Mouse (Mus musculus): ENCODE results near the gene Cdhr3.
"Not testable (repeated sequence)": the region's sequence is repeated elsewhere in the genome, so short reads cannot be mapped to it uniquely, and the experiment has no call there.

Gene Cdhr3

DNA sequence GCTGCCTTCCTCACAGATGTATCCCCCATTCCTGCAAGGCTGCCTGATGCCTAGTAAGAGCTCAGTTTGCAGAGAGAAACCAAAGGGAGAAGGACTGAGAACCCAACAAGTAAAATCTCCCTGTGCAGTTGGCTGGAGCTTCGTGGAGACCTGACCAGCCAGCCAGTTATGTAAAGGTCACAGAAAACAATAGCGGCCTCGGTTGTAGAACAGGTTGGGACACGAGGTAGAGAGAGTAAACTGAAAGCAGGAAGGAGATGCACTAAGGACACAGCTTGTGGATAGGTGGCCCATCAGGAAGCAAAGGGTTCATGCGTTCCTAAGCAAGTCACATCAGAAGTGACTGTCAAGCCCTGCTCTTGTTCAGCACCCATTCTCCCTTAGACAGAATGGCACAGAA, 86.8 kb downstream of the Cdhr3 start:
- no peak for DNase-seq (ENCODE audit: low read depth)

DNA sequence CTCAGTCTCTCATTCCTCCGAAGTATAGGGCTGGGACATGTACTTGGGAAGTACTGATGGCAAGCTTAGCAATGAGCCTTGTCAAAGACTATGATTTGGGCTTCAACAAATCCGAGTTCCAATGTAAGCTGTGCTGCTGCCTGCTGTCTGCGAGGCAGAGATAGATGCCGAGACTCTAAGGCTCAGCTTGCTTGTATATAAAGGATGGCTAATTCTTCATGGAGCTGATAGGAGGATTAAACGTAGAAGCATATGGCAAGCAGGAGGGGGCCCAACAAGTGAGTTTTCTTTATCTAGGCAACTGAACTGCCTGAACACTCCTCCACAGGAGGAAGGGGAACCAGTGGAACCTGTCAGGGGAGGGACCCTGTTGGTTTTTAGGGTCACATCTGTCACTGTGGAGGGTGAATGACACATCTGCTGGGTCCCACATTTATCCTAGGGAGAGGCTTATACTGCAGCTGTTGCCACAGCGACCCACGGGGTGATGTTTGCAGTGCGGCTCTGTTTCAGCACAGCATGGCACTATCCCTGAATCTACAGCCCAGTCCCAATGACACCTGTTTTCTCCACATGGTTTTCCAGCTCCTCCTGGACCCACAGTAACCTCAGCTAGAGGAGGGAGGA, 89.2 kb downstream of the Cdhr3 start:
- no peak for DNase-seq (ENCODE audit: low read depth)

DNA sequence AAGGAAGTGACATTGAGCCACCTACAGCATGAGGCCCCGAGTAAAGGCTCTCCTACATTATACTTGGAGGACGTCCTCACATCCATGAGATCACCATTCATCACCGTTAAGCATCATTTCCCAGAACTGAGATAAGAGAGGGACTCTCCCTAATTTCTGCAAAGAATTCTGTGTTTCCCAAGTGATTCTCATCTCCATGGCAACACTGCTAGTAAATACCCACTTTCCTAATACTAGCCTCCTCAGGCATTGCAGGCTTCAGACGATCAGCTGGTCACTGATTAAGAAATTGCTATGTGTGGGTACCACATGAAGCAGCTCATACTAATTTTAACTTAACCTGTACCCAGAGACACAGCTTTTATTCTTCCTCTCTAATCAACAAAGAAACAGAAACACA, 92.3 kb downstream of the Cdhr3 start:
- no peak for DNase-seq (ENCODE audit: low read depth)

DNA sequence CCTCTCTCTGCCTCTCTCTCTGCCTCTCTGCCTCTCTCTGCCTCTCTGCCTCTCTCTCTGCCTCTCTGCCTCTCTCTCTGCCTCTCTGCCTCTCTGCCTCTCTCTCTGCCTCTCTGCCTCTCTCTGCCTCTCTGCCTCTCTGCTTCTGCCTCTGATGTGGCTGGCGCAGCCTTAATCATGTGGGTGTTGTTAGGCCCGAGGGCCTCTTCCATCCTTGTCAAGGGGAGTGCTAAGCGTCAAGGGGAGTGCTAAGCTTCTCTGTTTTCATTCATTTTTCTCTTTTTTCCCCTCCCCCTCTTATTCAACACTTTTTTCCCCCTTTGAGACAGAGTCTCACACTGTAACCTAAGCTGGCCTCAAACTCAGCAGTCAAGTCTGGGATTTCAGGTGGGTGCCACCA, 92.9 kb downstream of the Cdhr3 start:
- DNase-seq (ENCODE audit: low read depth) = not testable (repeated sequence)

DNA sequence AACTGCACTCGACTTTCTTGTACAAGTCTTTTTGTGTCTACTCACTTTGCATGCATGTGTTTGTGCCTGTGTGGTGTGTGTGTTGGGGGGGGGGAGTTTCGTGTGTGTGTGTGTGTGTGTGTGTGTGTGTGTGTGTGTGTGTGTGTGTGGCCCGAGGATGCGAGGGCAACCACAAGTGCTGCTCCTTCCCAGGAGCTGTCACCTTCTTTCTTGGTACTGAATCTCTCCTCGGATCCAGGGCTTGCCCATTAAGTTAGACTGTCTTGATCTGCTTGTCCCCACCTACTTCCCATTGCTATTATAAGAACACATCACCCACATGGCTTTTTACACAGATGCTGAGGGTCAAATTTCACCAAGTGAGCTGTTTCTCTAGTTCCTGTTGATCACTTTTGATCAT, 93.9 kb downstream of the Cdhr3 start:
- DNase-seq (ENCODE audit: low read depth) = peak; percentile 79

DNA sequence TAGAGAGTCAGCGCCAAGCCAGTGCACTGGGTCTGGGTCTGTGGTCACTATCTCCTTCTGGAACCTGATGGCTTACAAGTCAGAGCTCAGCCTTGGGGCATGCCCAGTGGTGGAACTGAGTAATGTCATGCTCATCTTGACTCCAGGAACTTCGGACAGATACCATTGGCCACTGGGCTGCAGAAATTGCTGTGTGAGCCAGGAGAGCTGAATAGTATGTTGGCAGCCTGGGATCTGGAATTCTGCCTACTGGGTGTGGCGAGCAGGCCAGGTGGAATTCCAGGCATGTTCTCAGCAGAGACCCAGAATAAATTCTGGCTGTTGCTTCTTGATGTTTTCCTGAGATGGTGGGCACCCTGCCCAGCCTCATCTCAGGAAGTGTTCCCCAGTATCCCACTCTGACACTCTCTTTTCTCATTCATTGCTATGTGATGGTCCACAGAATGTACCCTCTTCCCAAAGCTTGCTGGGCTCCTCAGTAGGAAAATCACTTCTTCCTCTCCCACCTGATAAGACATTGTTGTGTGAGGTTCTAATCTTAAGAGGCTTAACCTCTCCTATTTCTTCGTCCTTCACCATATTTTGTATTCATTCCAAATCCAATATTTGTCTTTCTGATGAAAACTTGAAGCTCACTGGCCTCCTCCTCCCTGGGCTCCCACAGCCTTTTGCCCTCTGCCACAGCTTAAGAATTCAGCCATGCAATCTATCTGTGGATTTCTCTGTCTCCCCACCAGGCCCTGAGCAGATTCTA, 97.4 kb downstream of the Cdhr3 start:
- DNase-seq (ENCODE audit: low read depth) = no peak

DNA sequence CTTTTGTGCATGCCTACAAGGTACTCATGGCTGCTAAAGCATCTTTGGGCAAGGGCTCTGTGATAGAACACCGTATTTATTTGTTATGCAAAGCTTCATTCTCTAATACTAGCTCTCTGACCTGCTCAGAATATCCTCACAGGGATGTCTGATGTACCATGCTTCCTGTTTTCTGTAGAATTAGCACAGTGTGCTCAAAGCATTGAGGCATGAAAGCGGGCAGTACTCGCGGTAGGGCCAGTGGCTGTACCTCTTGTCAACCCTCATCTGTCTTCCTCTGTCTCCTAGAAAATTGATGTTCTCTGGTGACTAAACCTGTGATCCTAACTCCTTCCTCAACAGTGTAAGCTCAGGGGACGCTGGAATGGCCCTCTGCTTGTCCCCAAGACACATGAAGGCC, 98.6 kb downstream of the Cdhr3 start:
- DNase-seq (ENCODE audit: low read depth) = no peak

DNA sequence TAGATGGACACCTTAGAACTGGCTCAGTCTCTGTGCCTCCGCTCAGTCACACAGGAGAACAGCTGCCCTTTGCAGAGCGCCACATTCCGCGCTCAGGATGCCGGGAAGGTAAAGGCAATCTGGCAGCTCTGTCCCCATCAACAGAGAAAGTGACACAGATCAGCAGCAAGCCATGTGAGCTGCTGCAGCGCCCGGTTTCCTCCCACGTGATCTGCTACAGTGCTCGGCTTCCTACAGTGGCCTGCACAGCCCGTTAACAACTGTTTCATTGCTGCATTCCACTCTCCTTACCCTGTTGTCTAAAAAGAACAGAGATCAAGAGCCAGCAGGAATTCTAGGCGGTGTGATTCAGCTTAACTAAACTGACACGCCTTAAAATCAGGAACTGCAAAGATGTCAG, 102.9 kb downstream of the Cdhr3 start:
- DNase-seq (ENCODE audit: low read depth) = no peak

DNA sequence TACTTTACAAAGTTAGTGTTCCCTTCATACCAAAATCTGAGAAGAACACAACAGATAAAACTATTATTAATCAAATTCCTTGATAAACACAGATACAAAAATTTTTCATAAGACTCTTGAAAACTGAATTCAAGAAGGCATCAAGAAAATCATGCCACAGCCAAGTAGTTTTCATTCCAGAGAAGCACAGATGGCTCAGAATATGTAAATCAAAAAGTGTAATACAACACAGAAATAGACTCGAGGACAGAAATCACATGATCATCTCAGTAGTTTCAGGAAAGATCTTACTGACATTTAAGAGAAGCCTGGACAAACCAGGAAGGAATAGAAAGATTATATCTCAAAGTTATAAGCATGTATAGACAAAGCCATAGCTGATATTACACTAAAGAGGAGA, 106.4 kb downstream of the Cdhr3 start:
- no peak for DNase-seq (ENCODE audit: low read depth)

Measured in 416B (cell line).